In the genomic region with DNA sequence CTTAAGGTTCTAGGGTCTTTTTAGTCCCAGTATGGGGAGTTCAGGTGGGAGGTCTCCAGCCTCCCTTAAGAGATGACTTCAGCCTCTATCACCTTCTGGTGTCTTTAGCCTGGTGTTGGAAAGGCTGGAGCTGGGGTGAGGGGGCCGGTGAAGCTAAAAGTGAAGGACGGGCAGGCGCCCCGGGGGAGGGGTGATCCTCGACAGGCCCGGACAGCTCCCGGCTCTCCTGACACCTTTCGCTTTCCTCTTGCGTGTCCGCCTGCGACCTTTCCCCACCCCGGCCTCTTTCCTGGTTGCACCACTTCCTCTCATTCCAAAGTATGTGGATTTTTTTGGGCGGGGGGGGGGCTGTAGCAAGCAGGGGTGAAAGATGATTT, we compare ENCODE assay signal across 8 mouse cellular contexts. TPM values are rescaled to one million over a fixed set of nuclear protein-coding genes. Genes with fewer than 3 reads are reported as not detected.
A peak's percentile ranks its signal among the peaks of the same experiment; 100 is the strongest.
DNase-seq lines count a peak whose midpoint lies in the region; ATAC-seq lines count a peak whose summit lies in the region.

No protein-coding gene starts in this region.

- H3K27me3 ChIP-seq in heart, embryonic 10.5 days (ENCODE audit: insufficient read depth, poor library complexity, severe bottlenecking): peaks cover 94% of the 10 kb centered on the region
- H3K27me3 ChIP-seq in limb, embryonic 12.5 days: peaks cover 79% of the 10 kb centered on the region
- peaks cover 21% of the 10 kb centered on the region for H3K27me3 ChIP-seq in stomach, embryonic 15.5 days (replicated peaks)

- H3K36me3 ChIP-seq in heart, embryonic 10.5 days: no peaks in the 10 kb centered on the region
- H3K36me3 ChIP-seq in limb, embryonic 12.5 days: no peaks in the 10 kb centered on the region
- H3K36me3 ChIP-seq in stomach, embryonic 15.5 days: no peaks in the 10 kb centered on the region

- 4% methylated on average over 13 of the region's 13 CpGs for WGBS in heart, embryonic 10.5 days
- 3% methylated on average over 13 of the region's 13 CpGs for WGBS in limb, embryonic 12.5 days
- WGBS in stomach, embryonic 15.5 days: 2% methylated on average over 13 of the region's 13 CpGs

- no peak for ATAC-seq in limb, embryonic 12.5 days (ENCODE audit: insufficient number of reproducible peaks, insufficient read depth, low FRiP score, low TSS enrichment, low read depth)
- no peak for ATAC-seq in stomach, embryonic 15.5 days (ENCODE audit: insufficient read depth, low FRiP score, low read depth)

- no peaks in the 10 kb centered on the region for H3K9me3 ChIP-seq in heart, embryonic 10.5 days
- no peaks in the 10 kb centered on the region for H3K9me3 ChIP-seq in limb, embryonic 12.5 days
- H3K9me3 ChIP-seq in stomach, embryonic 15.5 days: no peaks in the 10 kb centered on the region

- no peak overlapping the region for H3K9ac ChIP-seq in limb, embryonic 12.5 days (replicated peaks)
- H3K9ac ChIP-seq in stomach, embryonic 15.5 days: peak overlapping the region; percentile 53; the same call in 1 of the 2 replicates

- H3K4me3 ChIP-seq in heart, embryonic 10.5 days: peak overlapping the region; percentile 63
- H3K4me3 ChIP-seq in limb, embryonic 12.5 days (replicated peaks): peak overlapping the region; percentile 52
- peak overlapping the region; percentile 59 for H3K4me3 ChIP-seq in stomach, embryonic 15.5 days (replicated peaks)

- no peak for DNase-seq in heart, embryonic 10.5 days (ENCODE audit: low spot score)
- DNase-seq in heart, postnatal 25 days (ENCODE audit: low spot score): no peak
- DNase-seq in thymus, postnatal 4 days: peak; percentile 37
- no peak for DNase-seq in thymus, postnatal 14 days
- DNase-seq in cerebellum, adult 9-10 months: no peak
- no peak for DNase-seq in urinary bladder, postnatal 4 days (ENCODE audit: low spot score in 2 of 2)

- H3K27ac ChIP-seq in heart, embryonic 10.5 days: no peak overlapping the region
- no peak overlapping the region for H3K27ac ChIP-seq in limb, embryonic 12.5 days
- no peak overlapping the region for H3K27ac ChIP-seq in stomach, embryonic 15.5 days

- intact Hi-C loops in heart, postnatal 25 days (cut with DNase I): loop anchor here (5.0 kb wide), 1 partner anchor 40 kb away; no protein-coding TSS in a partner anchor

- peak overlapping the region; percentile 92 for H3K4me2 ChIP-seq in limb, embryonic 12.5 days
- peak overlapping the region; percentile 90 for H3K4me2 ChIP-seq in stomach, embryonic 15.5 days

- H3K4me1 ChIP-seq in heart, embryonic 10.5 days: peaks cover 50% of the 10 kb centered on the region
- peaks cover 27% of the 10 kb centered on the region for H3K4me1 ChIP-seq in limb, embryonic 12.5 days (replicated peaks)
- H3K4me1 ChIP-seq in stomach, embryonic 15.5 days: peaks cover 44% of the 10 kb centered on the region

RNA-seq across cellular contexts. Expression of gene Lif, which starts 9.8 kb away (rescaled TPM):
- polyA plus RNA-seq in heart, embryonic 10.5 days (2016; fragmentation: Nextera tagmentation; extraction: Ambion mirVana): 0.11 and 0.21 TPM in 2 replicates
- total RNA-seq in heart, postnatal 25 days (2021): under 1 TPM; 0.17 to 0.55 TPM
- polyA plus RNA-seq in limb, embryonic 12.5 days (2016; fragmentation: Nextera tagmentation; extraction: Ambion mirVana): 0.05 and 0.06 TPM in 2 replicates
- 0.61 and 0.65 TPM in 2 replicates for polyA plus RNA-seq in stomach, embryonic 15.5 days (2015; fragmentation: Nextera tagmentation; extraction: Ambion mirVana)

RNA-seq across cellular contexts. Expression of gene Osm, which starts 31.0 kb away (rescaled TPM):
- polyA plus RNA-seq in heart, embryonic 10.5 days (2016; fragmentation: Nextera tagmentation; extraction: Ambion mirVana): 0.05 and 0.06 TPM in 2 replicates
- total RNA-seq in heart, postnatal 25 days (2021): not detected
- not detected in 2 replicates for polyA plus RNA-seq in limb, embryonic 12.5 days (2016; fragmentation: Nextera tagmentation; extraction: Ambion mirVana)
- 0.22 TPM in 2 replicates for polyA plus RNA-seq in stomach, embryonic 15.5 days (2015; fragmentation: Nextera tagmentation; extraction: Ambion mirVana)

RNA-seq across cellular contexts. Expression of gene Castor1, which starts 49.2 kb away (rescaled TPM):
- 1.5 and 1.7 TPM in 2 replicates for polyA plus RNA-seq in heart, embryonic 10.5 days (2016; fragmentation: Nextera tagmentation; extraction: Ambion mirVana)
- total RNA-seq in heart, postnatal 25 days (2021): 1 to 10 TPM; 3.8 to 7.4 TPM
- 2.3 and 2.7 TPM in 2 replicates for polyA plus RNA-seq in limb, embryonic 12.5 days (2016; fragmentation: Nextera tagmentation; extraction: Ambion mirVana)
- 3.8 and 4.8 TPM in 2 replicates for polyA plus RNA-seq in stomach, embryonic 15.5 days (2015; fragmentation: Nextera tagmentation; extraction: Ambion mirVana)
